Mouse (Mus musculus): ENCODE results near the gene Gm20431.

Gene Gm20431

GRCm38 (mm10) chr2:167597492-167598186, 63.7 kb downstream of the Gm20431 start:
- DNase-seq: peak; percentile 74 to 93

DNA sequence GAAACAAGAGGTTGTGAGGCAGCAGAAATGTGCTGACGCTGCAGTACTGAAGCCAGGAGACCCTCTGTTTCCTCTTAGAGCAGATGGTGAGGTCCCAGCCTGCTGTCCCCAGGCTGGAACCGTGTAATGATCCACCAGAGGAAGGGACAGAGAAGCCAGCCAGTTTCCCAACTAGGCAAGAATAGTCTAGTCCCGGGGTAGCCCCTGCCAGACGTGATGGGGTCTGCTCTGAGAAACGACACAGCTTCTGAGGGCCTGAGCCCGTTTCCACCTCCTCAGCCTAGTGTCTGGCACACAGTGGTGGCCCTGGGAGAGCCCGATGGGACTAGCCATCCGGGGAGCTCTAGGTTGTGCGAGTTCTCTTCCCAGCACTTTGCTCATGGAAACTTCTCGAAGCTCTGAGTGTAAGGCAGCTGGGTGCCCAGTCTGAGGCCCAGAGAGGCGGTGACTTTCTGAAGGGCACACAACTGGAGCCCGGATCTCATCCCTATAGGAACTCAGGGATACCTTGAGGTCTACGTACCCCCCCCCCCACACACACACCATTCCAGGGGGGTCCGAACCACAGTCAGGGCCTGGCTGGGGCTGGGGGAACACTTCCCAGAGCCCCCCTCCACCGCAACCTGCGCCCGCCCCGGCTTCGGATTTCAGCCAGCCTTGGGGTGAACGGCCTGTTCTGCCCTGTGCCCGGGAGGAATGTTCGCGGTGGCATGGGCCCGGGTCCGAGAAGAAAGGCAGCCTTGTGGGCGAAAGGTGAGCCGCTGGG, 64.4 kb downstream of the Gm20431 start:
- peak in 1 of 2 experiments; percentile 53 for DNase-seq

DNA sequence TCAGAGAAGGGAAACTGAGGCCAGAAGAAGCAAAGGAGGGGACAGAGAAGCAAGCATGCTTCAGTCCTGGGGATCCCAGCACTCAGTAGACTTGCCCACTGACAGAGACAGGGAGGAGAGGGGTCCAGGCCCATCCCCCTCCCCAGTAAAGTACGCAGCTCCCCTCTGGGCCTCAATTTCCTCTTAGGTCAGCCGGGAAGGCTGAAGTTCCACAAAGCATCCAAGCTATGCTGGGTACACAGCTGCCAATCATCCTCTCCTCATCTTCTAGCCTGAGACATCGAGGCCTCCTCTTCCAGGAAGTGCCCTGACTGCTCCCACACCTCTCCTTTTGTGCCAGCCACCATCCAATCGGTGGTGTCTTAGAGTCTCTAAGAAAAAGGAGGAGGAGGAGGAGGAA, 65.0 kb downstream of the Gm20431 start:
- DNase-seq: no peak

DNA sequence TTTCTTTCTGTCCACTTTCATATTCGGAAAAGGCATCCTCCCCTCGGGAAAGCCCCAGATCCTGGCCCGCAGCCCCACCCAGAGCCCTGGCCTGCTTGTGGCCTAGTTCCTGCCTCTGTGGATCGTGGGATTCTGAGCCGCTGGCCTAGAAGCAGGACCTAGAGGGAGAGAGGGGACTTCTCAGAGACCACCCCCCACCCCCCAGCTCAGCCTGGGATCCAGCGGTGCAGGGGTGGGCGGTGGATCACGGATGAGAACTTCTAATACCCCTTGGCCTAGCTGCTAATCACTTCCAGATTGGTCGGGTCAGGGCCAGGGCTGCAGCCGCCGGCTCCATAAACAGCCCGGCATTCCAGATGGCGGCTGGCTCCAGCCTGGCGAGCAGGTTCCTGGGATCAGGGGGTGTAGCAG, 65.5 kb downstream of the Gm20431 start:
- peak; percentile 47 to 63 for DNase-seq

DNA sequence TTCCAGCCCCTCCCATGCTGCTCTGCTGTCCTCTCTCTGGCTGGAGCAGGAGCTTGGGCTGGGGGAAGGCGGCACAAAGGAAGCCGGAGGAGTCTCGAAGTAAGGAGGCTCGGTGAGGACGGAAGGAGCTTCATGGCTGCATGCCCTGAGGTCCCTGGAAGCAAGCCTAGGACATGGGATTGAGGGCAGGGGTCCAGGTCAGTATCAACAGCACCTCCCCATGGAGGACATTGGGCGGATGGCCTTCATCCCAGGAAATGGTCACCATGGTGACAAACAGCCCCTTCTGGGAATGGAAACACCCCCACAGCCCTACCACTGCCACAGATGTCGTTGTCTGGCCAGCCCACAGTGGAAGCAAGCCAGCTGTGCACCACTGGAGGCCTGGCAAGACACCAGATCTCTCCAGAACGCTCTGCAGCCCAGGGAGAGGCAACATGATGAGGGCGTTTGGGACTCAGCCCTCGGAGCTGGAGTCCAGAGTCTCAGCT, 66.8 kb downstream of the Gm20431 start:
- peak; percentile 89 to 96 for DNase-seq

DNA sequence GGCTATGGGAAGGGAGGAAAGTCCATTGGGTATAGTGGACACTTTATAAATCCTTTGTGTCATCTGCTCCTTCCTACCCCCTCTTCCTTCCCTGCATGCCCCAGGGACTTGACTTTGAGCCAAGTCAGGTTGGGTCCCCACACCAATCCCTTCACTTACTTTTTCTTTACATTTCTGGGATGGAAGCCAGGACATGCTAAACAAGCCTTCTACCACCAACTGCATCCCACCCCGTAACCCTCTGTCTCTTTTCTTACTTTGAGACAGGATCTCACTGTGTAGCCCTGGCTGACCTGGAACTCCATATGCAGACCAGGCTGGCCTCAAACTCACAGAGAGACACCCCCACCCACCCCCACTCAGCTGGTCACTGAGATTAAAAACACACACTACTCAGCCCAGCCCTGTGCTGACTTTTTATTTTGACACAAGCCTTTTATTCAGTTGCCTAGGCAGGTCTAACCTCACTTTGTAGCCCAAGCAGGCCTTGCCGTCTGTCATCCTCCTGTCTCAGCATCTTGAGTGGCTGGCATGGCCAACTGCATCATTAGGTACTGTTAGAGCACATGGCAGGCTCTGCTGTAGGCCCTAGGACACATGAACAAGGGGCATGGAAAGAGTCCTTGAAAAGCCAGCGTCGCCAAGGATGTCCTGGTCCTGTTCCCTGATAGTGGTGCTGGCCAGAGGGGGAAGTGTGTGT, 67.6 kb downstream of the Gm20431 start:
- no peak for DNase-seq

DNA sequence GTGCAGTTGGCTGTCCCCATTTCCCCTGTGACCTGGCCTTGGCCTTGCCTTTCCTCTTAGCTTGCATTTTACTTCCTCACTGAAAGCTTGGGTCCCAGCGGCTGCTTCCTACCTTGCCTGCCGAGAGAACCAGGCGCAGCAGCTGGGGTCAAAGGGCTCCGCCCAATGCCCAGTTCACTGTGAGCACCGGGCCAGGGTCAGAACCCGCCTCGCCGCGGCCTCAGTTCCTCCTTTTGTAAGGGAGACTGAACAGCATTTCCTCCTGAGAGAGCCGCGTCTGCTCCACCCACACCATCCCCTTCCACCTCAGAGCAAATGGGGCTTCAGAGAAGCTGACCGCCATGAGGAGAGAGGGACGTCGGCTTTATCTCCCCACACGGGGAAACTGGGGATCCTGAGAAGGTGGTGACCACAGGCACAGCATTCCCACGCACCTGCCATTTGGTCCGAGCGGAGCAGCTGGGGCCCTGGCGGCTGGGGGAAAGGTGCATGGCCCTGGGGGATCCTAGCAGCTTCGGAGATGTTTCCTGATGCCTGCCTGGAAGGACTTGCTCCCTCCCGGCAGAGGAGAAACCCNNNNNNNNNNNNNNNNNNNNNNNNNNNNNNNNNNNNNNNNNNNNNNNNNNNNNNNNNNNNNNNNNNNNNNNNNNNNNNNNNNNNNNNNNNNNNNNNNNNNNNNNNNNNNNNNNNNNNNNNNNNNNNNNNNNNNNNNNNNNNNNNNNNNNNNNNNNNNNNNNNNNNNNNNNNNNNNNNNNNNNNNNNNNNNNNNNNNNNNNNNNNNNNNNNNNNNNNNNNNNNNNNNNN, 72.3 kb downstream of the Gm20431 start:
- DNase-seq: peak; percentile 83 to 86

GRCm38 (mm10) chr2:167586976-167587375, 74.3 kb downstream of the Gm20431 start:
- DNase-seq: peak; percentile 64 to 87

- peak; percentile 78 to 90 for DNase-seq
Observed at GRCm38 (mm10) chr2:167586041-167586440, 75.3 kb downstream of the Gm20431 start.

DNA sequence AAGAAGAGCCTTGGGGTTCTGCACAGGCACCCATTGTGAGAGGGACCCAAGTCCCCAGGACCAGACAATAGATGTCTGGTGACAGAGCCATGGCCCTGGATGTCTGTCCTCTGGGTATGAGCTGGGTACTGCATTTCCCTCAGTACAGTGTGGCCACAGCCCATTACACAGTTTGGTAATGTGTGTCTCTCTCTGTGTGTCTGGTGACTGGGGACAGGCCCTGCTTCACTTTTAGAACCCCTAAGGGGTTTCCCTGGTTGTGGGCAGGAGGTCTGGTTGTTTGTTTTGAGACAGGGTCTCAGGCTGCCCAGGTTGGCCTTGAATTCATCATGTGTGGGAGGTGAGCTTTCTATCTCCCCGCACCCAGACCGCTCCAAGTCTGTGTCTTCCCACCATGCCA, 76.0 kb downstream of the Gm20431 start:
- DNase-seq: no peak

GRCm38 (mm10) chr2:167583161-167583952, 77.9 kb downstream of the Gm20431 start:
- DNase-seq: peak; percentile 84 to 95

DNA sequence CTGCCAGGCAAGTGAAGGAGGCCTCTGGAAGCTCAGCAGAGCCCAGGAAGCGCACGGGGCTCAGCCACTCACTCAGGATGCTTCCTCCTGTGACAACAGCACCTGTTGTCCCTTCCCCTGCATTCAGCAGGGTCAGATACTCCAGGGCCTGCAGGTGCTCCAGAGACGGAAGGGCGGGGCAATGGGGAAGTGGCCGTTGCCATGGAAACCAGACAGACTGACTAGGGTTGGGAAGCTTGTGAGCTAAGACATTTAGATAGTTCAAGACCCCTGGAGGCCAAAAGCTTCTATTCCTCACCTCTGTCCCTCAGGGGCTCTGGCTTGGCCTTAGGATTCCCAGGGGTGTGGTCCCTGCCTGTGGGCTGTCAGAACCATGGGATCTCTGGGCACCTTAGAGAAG, 82.8 kb downstream of the Gm20431 start:
- peak in 1 of 2 experiments; percentile 62 for DNase-seq

DNA sequence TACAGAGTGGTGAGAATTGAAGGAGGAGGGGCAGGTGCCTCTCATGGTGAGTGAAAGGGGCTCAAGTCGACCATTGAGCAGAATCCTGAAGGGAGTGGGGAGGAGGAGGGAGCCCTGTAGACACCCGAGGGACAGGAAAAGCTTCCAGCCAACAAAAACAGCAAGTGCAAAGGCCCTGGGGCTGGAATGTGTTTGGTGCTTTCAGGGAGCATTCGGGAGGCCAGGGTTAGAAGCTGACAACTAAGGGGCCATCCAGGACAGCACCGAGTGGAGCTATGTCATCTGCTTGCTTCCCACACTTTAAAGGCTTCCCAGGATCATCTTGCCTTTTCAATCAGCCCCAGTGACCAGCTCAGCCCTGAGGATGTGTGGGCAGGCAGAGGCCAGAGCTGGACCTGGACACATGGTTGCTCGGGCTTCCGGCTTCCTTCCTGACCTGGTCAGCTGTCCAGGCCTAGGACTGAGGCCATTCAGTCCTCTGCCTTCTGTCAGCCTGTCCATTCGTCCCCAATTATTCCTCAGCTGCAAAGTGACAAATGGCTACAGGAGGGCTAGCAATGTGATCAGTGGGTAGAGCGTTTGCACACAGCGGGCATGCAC, 84.0 kb downstream of the Gm20431 start:
- DNase-seq: no peak

- DNase-seq: no peak
Observed at GRCm38 (mm10) chr2:167576121-167576620, 85.1 kb downstream of the Gm20431 start.

DNA sequence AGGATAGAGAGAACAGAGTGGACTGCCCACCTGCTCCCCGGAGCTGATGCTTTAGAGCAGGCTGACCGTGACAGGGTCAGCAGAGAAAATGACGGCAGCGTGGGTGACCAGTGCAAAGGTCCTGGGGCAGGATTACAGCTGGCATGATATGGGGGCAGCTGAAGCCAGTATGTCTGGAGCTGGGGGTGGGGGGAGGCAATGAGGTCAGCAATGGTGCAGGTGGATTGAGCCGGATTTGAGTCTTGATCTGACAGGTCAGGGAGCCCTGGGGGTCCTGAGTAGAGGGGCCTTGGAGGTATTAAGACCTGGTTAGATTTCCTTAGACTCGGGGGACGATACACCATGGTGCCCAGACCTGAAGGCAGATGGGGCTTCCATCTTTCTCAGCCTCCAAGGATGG, 85.7 kb downstream of the Gm20431 start:
- DNase-seq: no peak

DNA sequence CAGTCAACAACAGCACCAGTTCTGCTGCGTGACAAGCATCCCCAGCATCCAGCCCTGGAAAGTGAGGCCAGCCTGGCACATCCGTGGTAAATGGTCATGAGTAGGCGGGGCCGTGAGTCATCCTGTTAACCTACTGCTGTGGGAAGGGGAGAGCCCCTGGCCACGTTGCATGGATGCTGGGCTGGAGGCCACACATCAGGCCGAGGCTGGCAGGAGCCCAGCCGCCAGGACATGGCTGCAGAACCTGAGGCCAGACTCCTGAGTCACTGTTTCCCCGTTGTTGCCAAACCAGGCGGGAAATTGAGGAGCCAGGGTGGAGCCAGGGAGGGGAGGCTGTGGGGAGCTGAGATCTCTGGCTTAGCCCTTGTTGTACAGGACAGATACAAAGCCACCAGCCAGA, 86.5 kb downstream of the Gm20431 start:
- DNase-seq: peak; percentile 51 to 78

GRCm38 (mm10) chr2:167571442-167572220, 89.7 kb downstream of the Gm20431 start:
- no peak for DNase-seq

DNA sequence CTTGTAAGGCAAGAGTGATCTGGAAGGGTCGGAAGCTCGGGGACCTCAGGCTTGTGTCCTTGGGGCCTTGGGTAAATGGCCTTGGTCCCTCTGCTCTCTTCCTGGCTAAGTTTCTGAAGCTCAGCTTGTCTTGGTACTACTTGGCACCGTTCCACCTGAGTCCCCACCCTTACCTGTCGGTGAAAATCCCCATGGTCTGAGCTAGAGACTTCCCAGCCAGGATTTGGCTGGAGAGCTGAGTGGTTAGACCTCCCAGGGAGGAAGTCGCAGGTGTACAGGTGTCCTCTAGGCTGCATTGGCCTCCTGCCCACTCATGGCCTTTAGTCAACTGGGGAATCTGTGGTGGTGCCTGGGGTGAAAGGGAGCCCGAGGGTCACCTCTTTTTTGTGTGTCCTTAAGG, 90.5 kb downstream of the Gm20431 start:
- no peak for DNase-seq

GRCm38 (mm10) chr2:167569934-167570651, 91.2 kb downstream of the Gm20431 start:
- DNase-seq: peak; percentile 79 to 91

GRCm38 (mm10) chr2:167568112-167568511, 93.2 kb downstream of the Gm20431 start:
- DNase-seq: no peak
